Mouse (Mus musculus) bone marrow macrophage, adult 2 months (primary cell): ENCODE results near the gene Plpp1.

ENCODE experiments used
- CTCF ChIP-seq: IDR thresholded peaks from 2 replicates; pipeline ENCODE4 v1.5.1; 2012; ENCODE audit warnings: low read depth, mild to moderate bottlenecking, low read length, moderate library complexity
- POLR2A ChIP-seq: IDR thresholded peaks from 2 replicates; pipeline ENCODE4 v1.6.1; 2012; ENCODE audit warnings: mild to moderate bottlenecking, low read depth, low read length, borderline replicate concordance

GRCm38 (mm10) chr13:112803661-112804060, 3.1 kb downstream of the Plpp1 start:
- TF ChIP-seq CTCF (no peak), POLR2A (no peak)
